Mouse (Mus musculus): ENCODE measurements at regions not wholly inside any gene's neighbourhood (a gene's known extent, or its start where the extent isn't known, plus 50 kb on each side); places are given as distances from the start of the nearest gene placed in this dataset.
A peak's percentile ranks its signal among the peaks of the same experiment; 100 is the strongest.

DNA sequence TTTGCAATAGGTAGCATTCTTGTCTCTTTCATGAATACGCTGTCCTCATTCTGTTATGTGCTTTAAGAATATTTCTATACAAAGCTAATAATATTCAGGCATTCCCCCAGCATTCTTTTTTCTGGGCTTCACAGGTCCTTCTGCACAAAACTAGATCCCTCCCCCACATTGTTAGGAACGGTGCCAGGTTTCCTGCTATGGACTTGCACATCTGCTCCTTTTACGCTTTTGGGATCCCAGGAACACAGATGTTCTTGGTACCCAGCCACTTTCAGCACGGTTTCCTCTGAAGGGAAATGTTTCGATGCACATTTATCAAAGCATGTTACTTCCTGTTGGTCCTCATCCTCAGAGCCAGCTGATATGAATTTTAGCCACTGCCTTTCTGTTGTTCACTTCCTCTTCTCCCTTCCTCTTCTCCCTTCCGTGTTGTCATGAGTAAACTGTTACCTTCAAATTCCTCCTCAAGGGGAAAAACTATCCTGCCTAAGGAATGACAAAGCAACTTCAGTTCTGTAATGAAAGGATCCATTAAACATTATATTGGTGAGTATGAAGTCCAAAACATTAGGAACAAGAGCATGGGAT, 209.9 kb upstream of the Gbe1 start:
- no peak for DNase-seq

DNA sequence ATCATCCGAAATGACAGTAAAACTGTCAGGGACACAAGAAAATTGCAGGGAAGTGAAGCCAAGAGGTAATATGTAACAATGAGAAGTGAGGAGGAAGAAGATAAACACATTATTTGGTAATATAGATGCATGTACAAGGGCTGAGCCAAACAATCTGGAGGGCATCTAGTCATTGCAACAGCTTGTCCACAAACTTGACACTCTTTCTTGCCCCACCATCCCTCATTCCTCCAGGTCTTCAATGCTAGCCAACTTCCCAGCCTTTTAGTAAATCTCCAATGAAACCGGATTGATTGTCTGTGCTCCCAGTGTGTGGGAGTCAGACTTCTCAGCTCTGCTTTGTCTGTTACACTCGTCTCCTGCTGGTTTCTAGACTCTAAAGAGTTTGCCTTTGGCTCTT, 172.3 kb upstream of the Gbe1 start:
- no peak for DNase-seq

DNA sequence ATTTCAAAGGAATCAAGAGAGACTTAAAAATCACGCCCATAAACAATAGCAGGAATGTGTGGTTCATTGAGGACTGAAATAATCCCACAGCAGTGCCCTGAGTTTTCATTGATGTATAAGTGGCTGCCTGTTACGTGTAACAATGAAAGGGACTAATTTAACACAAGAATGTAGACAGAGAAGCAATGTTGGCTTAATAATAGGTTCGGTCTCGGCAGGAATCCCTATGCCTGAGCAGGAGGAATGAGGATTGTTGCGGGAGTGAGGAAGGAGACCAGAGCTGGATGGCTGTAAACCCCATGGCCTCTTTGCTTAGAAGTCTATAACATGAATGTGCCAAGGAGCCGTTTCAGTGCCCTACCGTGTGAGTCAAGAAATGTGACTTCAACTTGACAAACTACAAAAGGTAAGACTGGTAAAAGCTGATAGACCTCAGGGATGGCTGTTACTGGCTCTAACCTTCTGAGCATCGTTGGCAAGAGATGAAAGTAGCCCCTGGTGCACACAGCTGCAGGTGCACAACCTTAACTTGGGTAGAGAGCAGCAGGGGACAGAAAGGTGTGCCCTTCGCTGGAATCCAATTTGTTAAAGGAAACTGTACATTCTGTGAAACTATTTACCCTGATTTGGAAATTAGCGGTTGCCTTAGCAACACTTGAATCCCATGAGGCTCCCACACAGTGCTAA, 165.9 kb upstream of the Gbe1 start:
- DNase-seq, result no peak

DNA sequence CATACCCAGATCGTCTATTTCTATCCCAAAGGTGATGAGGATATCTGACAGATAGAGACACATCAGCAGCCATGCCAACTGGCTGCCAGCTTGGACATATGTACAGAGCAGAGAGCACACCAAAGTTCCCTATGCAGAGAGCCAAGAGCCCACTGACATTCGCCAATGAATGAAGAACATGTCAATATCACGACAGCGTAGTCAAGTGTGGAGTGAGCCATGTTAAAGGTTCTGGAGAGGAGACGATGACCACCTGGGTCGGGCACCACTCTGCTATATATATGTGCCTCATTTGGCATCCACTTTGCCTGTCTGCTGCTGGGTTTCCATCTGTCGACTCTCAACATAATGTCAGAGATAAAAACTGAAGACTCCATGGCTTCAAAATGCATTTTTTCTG, 159.2 kb upstream of the Gbe1 start:
- peak; percentile 45 to 54 for DNase-seq

DNA sequence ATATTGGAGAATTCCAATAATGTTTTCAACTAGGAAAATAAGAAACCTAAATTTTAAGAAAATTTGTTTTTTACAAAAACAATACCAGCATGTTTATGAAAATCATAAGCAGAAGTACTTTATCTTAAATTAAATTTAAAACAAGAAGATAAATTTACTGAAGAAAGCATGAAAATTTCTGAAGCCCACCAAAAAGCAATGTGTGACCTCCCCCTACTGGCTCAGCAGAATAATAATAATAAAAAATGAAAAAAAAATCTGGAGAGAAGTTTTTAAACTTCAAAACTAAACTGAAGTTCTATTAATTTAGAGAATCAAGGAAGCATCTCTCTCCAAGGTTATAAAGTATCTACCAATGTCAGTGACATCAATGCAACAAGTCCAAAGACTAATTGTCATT, 153.2 kb upstream of the Gbe1 start:
- no peak for DNase-seq

DNA sequence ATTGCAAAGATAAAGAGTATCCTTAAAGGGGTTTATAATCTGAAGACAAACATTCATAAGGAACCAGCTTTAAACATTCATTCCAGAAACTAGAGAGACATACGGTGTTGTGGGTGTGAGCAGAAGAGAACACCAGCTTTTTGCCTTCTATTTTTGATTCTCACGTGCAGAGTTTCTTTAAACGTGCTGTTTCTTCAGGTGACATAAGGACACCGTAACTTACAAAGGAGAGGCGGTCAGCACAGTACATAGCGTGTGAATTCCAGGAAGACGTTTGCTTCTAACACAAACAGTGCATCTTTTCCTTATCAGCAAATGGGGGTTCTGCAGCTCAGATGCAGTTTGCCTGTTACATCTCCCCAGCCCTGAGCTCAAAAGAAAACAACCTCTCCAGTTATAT, 138.6 kb upstream of the Gbe1 start:
- DNase-seq, result no peak

DNA sequence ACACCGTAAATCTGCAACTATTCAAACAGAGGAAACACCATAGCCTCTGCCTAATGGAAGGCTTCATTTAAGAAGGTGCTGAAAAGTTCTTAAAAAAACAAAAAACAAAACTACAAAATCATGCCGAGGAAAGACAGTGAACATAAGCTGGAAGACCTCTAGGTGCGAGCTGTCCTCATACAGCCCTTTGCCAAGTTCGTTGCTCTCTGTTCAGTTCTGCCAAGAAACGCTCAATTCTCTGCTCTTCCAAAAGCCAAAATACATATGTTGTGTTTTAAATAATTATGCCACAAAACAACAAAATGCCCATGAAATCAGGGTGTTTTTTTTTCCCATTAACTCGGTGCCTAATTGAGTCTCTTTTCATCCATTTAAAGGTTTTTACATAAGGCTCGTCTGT, 134.8 kb upstream of the Gbe1 start:
- DNase-seq, result peak in 1 of 2 experiments; percentile 3

DNA sequence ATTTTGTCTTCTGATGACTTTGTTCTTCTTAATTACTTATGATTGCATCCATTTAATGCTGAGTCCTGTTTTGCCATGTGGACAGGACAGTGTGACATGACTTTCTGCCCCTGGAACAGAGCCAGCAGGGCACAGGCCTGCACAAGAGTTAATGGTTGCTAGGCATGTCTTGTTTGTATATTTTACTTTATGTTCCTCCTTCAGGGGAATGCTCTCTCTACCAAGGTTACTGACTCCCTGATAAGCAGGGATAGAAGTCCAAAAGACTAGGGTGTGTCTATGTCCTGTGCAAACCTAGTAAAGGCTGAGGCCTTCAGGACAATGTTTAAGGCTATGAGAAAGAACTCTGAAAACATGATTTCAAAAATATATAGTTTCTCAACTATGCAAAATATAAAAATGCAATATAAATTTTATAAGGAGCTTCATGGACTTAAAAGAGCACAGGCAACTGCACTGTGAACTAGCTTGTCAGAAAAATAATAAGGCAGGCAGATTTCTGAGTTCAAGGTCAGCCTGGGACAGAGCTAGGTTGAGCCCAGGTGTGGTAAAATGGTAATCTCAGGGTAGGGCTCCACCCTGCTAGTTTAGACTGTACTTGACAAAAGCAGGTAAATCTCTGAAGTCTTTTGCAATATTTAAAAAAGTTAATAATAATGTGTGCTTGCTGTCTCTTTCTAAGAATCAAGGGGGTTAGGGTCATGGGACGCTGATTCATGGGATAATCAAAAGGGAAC, 99.7 kb upstream of the Gbe1 start:
- DNase-seq, result no peak

DNA sequence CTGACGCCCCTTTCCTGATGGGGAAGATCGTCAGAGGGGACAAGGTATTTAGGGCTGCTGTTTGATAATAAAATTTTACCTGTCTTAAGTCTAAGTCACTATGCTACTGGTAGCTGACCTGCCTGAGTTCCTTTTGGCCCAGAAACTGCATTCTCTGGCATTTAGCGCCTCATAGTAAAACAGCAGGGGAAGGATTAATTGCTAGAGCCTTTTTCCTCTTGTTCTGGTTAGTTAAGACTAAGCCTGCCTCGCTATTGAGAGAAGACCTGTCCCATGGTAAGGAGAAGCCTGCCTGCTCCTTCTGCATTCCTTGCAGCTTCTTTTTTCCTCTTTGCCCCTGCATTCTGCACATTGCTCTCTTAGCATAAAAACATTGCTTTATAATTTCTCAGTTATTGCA, 98.9 kb upstream of the Gbe1 start:
- no peak for DNase-seq

DNA sequence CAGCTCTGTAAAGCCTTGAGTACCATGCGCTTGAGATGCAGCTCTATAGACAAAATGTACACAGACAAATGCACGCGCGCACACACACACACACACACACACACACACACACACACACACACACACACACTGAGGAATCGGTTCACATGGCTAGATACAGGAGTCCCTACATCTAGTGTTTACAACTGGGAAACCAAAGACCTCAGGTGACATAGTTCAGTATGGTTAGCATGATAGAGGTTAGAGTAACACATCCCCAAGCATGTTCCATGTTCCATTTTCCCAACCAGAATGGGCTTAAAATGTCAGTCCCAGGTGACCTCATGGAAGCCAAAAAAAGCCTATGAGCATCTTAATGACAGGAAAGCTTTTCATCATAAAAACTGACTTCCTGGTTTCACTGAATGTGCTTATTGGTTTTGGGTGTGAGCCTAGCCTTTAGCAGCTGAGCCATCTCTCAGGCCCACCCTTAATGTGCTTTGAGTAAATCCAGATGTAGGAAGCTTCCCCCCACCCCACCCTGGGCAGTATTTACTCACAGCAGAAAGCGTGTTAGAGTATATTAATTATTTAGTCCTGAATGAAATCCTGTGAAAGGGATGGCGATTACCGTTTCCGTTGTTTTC, 86.0 kb upstream of the Gbe1 start:
- no peak for DNase-seq

DNA sequence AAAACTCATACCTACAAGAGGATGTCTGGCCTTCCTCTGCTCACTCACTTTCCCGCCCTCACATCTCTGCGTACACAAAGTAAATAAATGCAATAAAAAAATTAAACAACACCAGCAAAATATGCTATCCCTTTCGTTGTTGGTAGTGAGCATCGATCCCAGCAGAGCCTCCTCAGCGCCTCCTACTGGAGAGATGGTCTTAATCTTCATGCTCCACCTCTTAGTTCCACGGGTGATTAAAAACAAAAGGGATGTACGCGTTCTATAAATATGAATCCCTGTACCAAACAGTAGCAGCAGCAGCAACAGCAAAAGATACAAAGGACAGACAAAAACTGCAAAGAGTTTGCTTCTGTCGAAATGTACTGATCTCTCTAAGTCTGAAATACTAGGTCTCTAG, 81.0 kb upstream of the Gbe1 start:
- DNase-seq, result no peak

DNA sequence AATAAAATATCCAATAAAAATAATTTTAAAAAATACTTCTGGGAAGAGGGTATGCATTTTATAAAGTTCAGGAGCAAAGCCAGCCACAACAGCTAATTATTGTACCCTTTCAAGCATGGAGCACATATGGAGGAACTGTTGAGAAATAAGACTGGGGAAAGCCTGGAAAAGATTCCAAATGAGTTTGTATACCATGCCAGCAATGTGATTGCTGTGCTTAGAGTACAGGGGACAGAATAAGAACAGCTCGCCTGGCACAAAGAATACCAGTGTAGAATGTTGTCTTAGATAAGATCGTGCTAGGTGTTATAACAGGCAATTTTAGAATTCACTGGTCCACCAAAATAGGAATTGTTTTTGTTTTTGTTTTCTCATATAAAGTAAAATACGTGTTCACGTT, 78.6 kb upstream of the Gbe1 start:
- no peak for DNase-seq

DNA sequence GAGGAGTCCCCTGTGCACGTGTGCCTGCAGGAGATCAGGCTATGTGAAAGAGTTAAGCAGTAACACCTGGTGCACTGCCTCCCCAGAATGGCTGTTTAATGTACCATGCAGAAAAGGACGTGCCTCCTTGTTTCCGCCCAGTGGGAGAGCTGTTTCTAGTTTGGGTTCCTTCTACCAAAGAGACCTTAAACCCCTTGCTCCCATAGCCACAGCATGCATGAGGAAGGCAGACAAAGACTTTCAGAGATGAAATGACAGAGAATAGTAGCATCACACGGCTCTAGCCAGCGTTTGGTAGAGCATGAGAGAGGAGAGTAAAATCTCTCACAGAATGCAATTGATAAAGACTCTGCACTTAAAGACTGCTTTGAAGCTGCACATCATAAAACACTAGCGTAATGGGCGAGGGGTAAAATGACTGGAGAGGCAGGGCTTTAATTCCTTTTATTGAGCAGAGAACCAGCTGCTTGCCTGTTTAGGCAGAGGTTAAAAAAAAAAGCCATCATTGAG, 74.3 kb upstream of the Gbe1 start:
- DNase-seq, result no peak

DNA sequence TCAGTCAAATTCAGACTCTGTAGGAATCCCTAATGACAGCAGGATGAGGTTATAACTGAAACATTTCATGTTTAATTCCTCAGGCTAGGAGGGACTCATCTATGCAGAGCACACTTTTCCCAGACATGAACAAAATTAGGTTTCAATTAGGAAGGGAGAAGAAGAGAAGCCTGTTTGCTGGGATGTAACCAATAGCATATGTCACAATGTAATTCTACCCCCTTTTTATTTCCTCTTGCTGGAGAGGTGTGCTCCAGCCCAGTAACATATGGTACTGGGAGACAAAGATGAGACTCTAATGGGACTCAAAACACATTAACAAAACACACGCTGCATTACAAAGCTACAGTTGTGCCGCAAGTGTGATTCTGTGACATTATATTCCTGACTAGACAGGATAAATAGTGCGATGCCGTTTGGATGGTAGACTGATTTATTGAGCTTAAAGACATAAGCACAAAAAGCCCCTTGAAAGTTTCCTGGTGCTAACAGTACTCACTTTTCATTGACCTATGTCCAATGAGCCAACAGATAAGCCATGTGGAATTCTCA, 69.5 kb upstream of the Gbe1 start:
- DNase-seq, result no peak

DNA sequence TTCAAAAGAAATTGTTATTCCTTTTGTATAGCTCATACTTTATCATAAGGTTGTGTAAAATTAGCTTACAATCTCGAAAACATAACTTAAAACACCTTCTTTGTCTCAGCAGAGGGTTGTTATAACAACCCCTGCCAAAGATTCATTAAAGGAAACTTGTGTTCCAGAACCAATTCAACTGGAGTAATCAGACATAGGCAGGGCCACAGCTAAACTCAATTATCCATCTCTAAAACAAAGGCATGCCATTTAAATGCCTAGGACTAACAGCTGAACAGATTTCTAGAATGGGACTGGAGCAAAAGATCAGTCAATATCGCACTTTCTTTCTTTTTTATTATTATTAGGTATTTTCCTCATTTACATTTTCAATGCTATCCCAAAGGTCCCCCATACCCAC, 68.8 kb upstream of the Gbe1 start:
- DNase-seq, result no peak

DNA sequence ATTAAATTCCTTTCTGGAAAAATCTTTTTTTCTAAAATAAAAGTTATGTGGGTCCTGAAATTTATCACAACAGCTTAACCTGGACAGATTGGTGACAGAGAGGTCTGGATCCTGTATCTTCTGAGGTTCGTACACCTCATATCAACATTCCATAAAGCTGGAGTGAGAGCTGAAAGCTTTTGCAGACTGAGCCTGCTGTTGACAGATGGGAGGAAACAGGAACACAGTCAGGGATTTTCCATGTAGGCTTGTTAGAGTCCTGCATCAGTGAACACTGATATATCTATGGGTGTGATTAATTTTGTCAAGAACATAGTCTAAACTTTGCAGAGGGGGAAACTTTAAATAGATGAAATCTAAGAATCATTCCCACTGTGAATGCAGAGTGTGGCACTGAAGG, 54.4 kb upstream of the Gbe1 start:
- DNase-seq, result no peak

DNA sequence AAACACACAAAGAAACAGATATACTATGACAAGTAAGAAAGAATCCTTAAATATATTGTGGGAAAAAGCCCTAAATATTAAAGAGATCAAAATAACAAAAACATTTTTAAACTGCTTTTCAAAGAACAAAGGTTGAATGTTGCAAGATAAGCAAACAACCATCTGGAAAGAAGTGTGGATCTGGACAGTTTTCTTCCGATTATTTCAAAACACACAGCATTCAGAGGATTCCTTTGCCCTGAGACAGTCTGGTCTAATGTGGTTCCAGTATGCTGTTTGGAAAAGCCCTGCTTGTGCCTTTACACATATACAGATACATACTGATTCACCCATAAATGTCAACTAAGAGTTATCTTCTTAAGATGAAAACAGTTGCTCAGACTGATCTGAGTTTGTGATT, 53.6 kb upstream of the Gbe1 start:
- no peak for DNase-seq

All from cerebellum, postnatal 36 days (tissue).